Mouse (Mus musculus) intestine, postnatal 0 days (tissue): Measurements from ENCODE around the gene Gart. TPM values are rescaled to one million over a fixed set of nuclear protein-coding genes. Genes with fewer than 3 reads are reported as not detected.
"Not testable (repeated sequence)": the region's sequence is repeated elsewhere in the genome, so short reads cannot be mapped to it uniquely, and the experiment has no call there.

Experiments
- ATAC-seq: fragments of 200-750 bp; cut with Nextera tagmentation; 2 replicates; pipeline ENCODE4 v1.8.0; 2017; ENCODE audit warnings: mild to moderate bottlenecking, moderate TSS enrichment, moderate library complexity
- H3K27ac ChIP-seq: fragments of 300-500 bp; sonication (generic); 2 replicates; pipeline ENCODE4 v1.5.1; 2014; ENCODE audit warnings: mild to moderate bottlenecking, low read depth, low read length, moderate library complexity
- H3K27me3 ChIP-seq: fragments of 300-500 bp; sonication (generic); replicated peaks from 2 replicates; pipeline ENCODE4 v1.6.1; 2014; ENCODE audit warnings: low read length, mixed read lengths; ENCODE audit not compliant: control insufficient read depth, insufficient read depth
- H3K36me3 ChIP-seq: fragments of 300-500 bp; sonication (generic); 2 replicates; pipeline ENCODE4 v1.6.1; 2014; ENCODE audit warnings: mild to moderate bottlenecking, moderate library complexity; ENCODE audit not compliant: control insufficient read depth, insufficient read depth
- H3K4me1 ChIP-seq: fragments of 300-500 bp; sonication (generic); replicated peaks from 2 replicates; pipeline ENCODE4 v1.6.1; 2014; ENCODE audit warnings: antibody characterized with exemption, low read length, mixed read lengths; ENCODE audit not compliant: control insufficient read depth, insufficient read depth
- H3K4me2 ChIP-seq: fragments of 300-500 bp; sonication (generic); replicated peaks from 2 replicates; pipeline ENCODE4 v1.6.1; 2014; ENCODE audit warnings: low read depth, mild to moderate bottlenecking, moderate library complexity
- H3K4me3 ChIP-seq: fragments of 300-500 bp; sonication (generic); 2 replicates; pipeline ENCODE4 v1.5.1; 2014; ENCODE audit warnings: low read depth, low read length
- H3K9ac ChIP-seq: fragments of 300-500 bp; sonication (generic); 2 replicates; pipeline ENCODE4 v1.6.1; 2014; ENCODE audit warnings: mild to moderate bottlenecking, low read depth, low read length
- H3K9me3 ChIP-seq: fragments of 300-500 bp; sonication (generic); 2 replicates; pipeline ENCODE4 v1.6.1; 2016; ENCODE audit warnings: mixed run types; ENCODE audit not compliant: control insufficient read depth
- CTCF ChIP-seq: sonication (generic); IDR thresholded peaks from 2 replicates; pipeline ENCODE4 v1.5.1; 2016; ENCODE audit warnings: low read depth, mild to moderate bottlenecking, control low read depth, antibody characterized with exemption, moderate library complexity
- WGBS: fragments of 180-500 bp; shearing (Covaris S2); extraction: QIAGEN DNeasy Blood & Tissue Kit; methylation state at CpG from one replicate; pipeline ENCODE4 v1.1.7; 2014; 5-methylcytosine and 5-hydroxymethylcytosine counted together
- polyA plus RNA-seq: library from polyadenylated mRNA; unstranded; fragments of >200 nt; fragmentation: Nextera tagmentation; extraction: Ambion mirVana; gene quantifications from 2 replicates; pipeline ENCODE4 v1.2.1, GENCODE M21; 2015

The Gart gene
- polyA plus RNA-seq, 1 experiment from 2014 or later: 19.0 TPM

- ATAC-seq: no peak
- Histone ChIP-seq H3K9me3 (no peaks in the 10 kb centered on the region), H3K27me3 (no peaks in the 10 kb centered on the region), H3K36me3 (peaks cover 43% of the 10 kb centered on the region), H3K4me3 (no peak overlapping the region), H3K27ac (no peak overlapping the region), H3K9ac (no peak overlapping the region), H3K4me2 (no peak overlapping the region), H3K4me1 (no peaks in the 10 kb centered on the region)
- no peak for TF ChIP-seq CTCF
- 95% methylated on average over 3 of the region's 3 CpGs for WGBS
Observed at GRCm38 (mm10) chr16:91652191-91652590, 5.4 kb upstream of the Gart start.

GRCm38 (mm10) chr16:91649781-91650180 lies 3.0 kb upstream of the Gart start:
- Histone ChIP-seq H3K36me3 (peaks cover 19% of the 10 kb centered on the region), H3K9ac (no peak overlapping the region), H3K4me3 (no peak overlapping the region), H3K4me1 (no peaks in the 10 kb centered on the region), H3K4me2 (no peak overlapping the region), H3K27ac (no peak overlapping the region), H3K27me3 (no peaks in the 10 kb centered on the region), H3K9me3 (no peaks in the 10 kb centered on the region)
- ATAC-seq: no peak
- TF ChIP-seq CTCF: no peak

GRCm38 (mm10) chr16:91649246-91649645 lies 2.5 kb upstream of the Gart start:
- WGBS: 28% methylated on average over 3 of the region's 3 CpGs
- H3K4me1 ChIP-seq: no peaks in the 10 kb centered on the region

GRCm38 (mm10) chr16:91648220-91648550 lies 1.4 kb upstream of the Gart start:
- ATAC-seq: peak; percentile 56
- no peak for TF ChIP-seq CTCF
- Histone ChIP-seq H3K4me1 (no peaks in the 10 kb centered on the region), H3K27me3 (no peaks in the 10 kb centered on the region), H3K27ac (peak overlapping the region; percentile 99), H3K9me3 (no peaks in the 10 kb centered on the region), H3K4me3 (peak overlapping the region; percentile 80), H3K4me2 (peak overlapping the region; percentile 93), H3K9ac (peak overlapping the region; percentile 81), H3K36me3 (peaks cover 13% of the 10 kb centered on the region)
- WGBS: under 1% methylated on average over 23 of the region's 25 CpGs

More at GRCm38 (mm10) chr16:91649246-91649645, 2.5 kb upstream of the Gart start:
- Histone ChIP-seq H3K27ac (no peak overlapping the region), H3K27me3 (no peaks in the 10 kb centered on the region), H3K4me2 (peak overlapping the region; percentile 93), H3K9me3 (no peaks in the 10 kb centered on the region), H3K9ac (no peak overlapping the region), H3K36me3 (peaks cover 16% of the 10 kb centered on the region), H3K4me3 (peak overlapping the region; percentile 80)
- ATAC-seq: no peak
- TF ChIP-seq CTCF: no peak

GRCm38 (mm10) chr16:91647461-91648219 lies 888 bp upstream of the Gart start, which contains the start of gene Son:
TSS of gene Son (plus strand) at chr16:91647506.
- no peaks in the 10 kb centered on the region for H3K9me3 ChIP-seq
- H3K9ac ChIP-seq: peak within 1 kb of the TSS; percentile 81
- TF ChIP-seq CTCF: no peak
- ATAC-seq: peak; percentile 95
- peak within 1 kb of the TSS; percentile 80 for H3K4me3 ChIP-seq
- no peaks in the 10 kb centered on the region for H3K27me3 ChIP-seq
- no peaks in the 10 kb centered on the region for H3K4me1 ChIP-seq
- WGBS: under 1% methylated on average over 70 of the region's 70 CpGs
- peak within 1 kb of the TSS; percentile 99 for H3K27ac ChIP-seq
- H3K36me3 ChIP-seq: peaks cover 17% of the 10 kb centered on the region
- H3K4me2 ChIP-seq: peak within 1 kb of the TSS; percentile 93

GRCm38 (mm10) chr16:91645995-91646602 lies 653 bp downstream of the Gart start:
- under 1% methylated on average over 11 of the region's 11 CpGs for WGBS
- H3K4me3 ChIP-seq: peak overlapping the region; percentile 80
- H3K36me3 ChIP-seq: peaks cover 15% of the 10 kb centered on the region
- H3K9ac ChIP-seq: peak overlapping the region; percentile 81
- H3K4me1 ChIP-seq: no peaks in the 10 kb centered on the region
- no peaks in the 10 kb centered on the region for H3K27me3 ChIP-seq
- TF ChIP-seq CTCF: peak; percentile 42
- H3K9me3 ChIP-seq: no peaks in the 10 kb centered on the region
- H3K4me2 ChIP-seq: peak overlapping the region; percentile 93
- no peak overlapping the region for H3K27ac ChIP-seq
- no peak for ATAC-seq

- H3K36me3 ChIP-seq: peaks cover 12% of the 10 kb centered on the region
- not testable (repeated sequence) for H3K4me1 ChIP-seq, H3K27ac ChIP-seq, H3K4me3 ChIP-seq, ATAC-seq, H3K9me3 ChIP-seq, H3K4me2 ChIP-seq, H3K27me3 ChIP-seq, H3K9ac ChIP-seq
- no CpG with 5 or more reads among the region's 2 CpGs for WGBS
Observed at GRCm38 (mm10) chr16:91645420-91645819, 1.3 kb downstream of the Gart start.
